Comparison of ENCODE assay signal across 8 mouse cellular contexts in genomic region chr13:101690911-101691655, GRCm38 (mm10).
A peak's percentile ranks its signal among the peaks of the same experiment; 100 is the strongest.
DNase-seq lines count a peak whose midpoint lies in the region; ATAC-seq lines count a peak whose summit lies in the region.

No protein-coding gene starts in this region.

- no peak for DNase-seq in forebrain, embryonic 11.5 days (ENCODE audit: low spot score)
- peak; percentile 27 to 36 for DNase-seq in spleen, postnatal 10 days (ENCODE audit: low spot score in 2 of 2)
- no peak for DNase-seq in spleen, adult 18-20 months
- no peak for DNase-seq in right cerebral cortex, postnatal 36 days (ENCODE audit: low spot score in 2 of 2)
- no peak for DNase-seq in left cerebral cortex, adult 18-20 months (ENCODE audit: low spot score in 2 of 2)
- no peak for DNase-seq in gastrocnemius, postnatal 10 days

- H3K4me3 ChIP-seq in forebrain, embryonic 12.5 days (replicated peaks), result peak overlapping the region; percentile 35
- H3K4me3 ChIP-seq in forebrain, embryonic 11.5 days (ENCODE audit: low read depth, low read length), result no peak overlapping the region
- peak overlapping the region; percentile 83 for H3K4me3 ChIP-seq in liver, embryonic 16.5 days (ENCODE audit: low read depth, low read length)

- no peaks in the 10 kb centered on the region for H3K9me3 ChIP-seq in forebrain, embryonic 12.5 days
- H3K9me3 ChIP-seq in forebrain, embryonic 11.5 days (ENCODE audit: control insufficient read depth, low read length), result no peaks in the 10 kb centered on the region
- no peaks in the 10 kb centered on the region for H3K9me3 ChIP-seq in liver, embryonic 16.5 days (replicated peaks; ENCODE audit: control insufficient read depth, low read length)

- H3K27me3 ChIP-seq in forebrain, embryonic 12.5 days, result 0 out of 2 replicates have a peak, but pooled peaks cover 2% of the 10 kb centered on the region
- no peaks in the 10 kb centered on the region for H3K27me3 ChIP-seq in forebrain, embryonic 11.5 days (ENCODE audit: control insufficient read depth, insufficient read depth, low read length)
- H3K27me3 ChIP-seq in liver, embryonic 16.5 days (ENCODE audit: control insufficient read depth, insufficient read depth, low read depth, low read length), result no peaks in the 10 kb centered on the region

- peaks cover 40% of the 10 kb centered on the region for H3K4me1 ChIP-seq in forebrain, embryonic 12.5 days
- H3K4me1 ChIP-seq in forebrain, embryonic 11.5 days (replicated peaks; ENCODE audit: control insufficient read depth, insufficient read depth, low read length), result peaks cover 7% of the 10 kb centered on the region; the same call in 1 of the 2 replicates
- H3K4me1 ChIP-seq in liver, embryonic 16.5 days (ENCODE audit: control insufficient read depth, low read depth, low read length), result peaks cover 33% of the 10 kb centered on the region

- H3K9ac ChIP-seq in forebrain, embryonic 12.5 days, result no peak overlapping the region
- H3K9ac ChIP-seq in forebrain, embryonic 11.5 days (ENCODE audit: low read length), result no peak overlapping the region
- peak overlapping the region; percentile 89 for H3K9ac ChIP-seq in liver, embryonic 16.5 days (ENCODE audit: low read depth, low read length)

- 50% methylated on average over 10 of the region's 10 CpGs for WGBS in forebrain, embryonic 12.5 days
- 51% methylated on average over 10 of the region's 10 CpGs for WGBS in forebrain, embryonic 11.5 days
- WGBS in liver, embryonic 16.5 days (ENCODE audit: insufficient replicate concordance), result 61% methylated on average over 10 of the region's 10 CpGs

- ATAC-seq in forebrain, embryonic 12.5 days (ENCODE audit: low FRiP score), result no peak
- no peak for ATAC-seq in forebrain, embryonic 11.5 days (replicated peaks; ENCODE audit: low FRiP score)
- no peak for ATAC-seq in liver, embryonic 16.5 days (ENCODE audit: low read depth)

- no peak overlapping the region for H3K27ac ChIP-seq in forebrain, embryonic 12.5 days
- H3K27ac ChIP-seq in forebrain, embryonic 11.5 days (ENCODE audit: low read depth, low read length), result no peak overlapping the region
- peak overlapping the region; percentile 94 for H3K27ac ChIP-seq in liver, embryonic 16.5 days (ENCODE audit: low read length)

- peak overlapping the region; percentile 92 for H3K4me2 ChIP-seq in forebrain, embryonic 12.5 days
- H3K4me2 ChIP-seq in forebrain, embryonic 11.5 days (ENCODE audit: low read depth, low read length, severe bottlenecking), result no peak overlapping the region
- H3K4me2 ChIP-seq in liver, embryonic 16.5 days (ENCODE audit: low read depth, low read length), result peak overlapping the region; percentile 96

- H3K36me3 ChIP-seq in forebrain, embryonic 12.5 days (replicated peaks), result peaks cover 16% of the 10 kb centered on the region
- H3K36me3 ChIP-seq in forebrain, embryonic 11.5 days (ENCODE audit: control insufficient read depth, insufficient read depth, low read length), result no peaks in the 10 kb centered on the region
- H3K36me3 ChIP-seq in liver, embryonic 16.5 days (ENCODE audit: control insufficient read depth, insufficient read depth), result peaks cover 33% of the 10 kb centered on the region

Comparison
In these comparisons a context has a peak if more than half of its experiments do, and no peak if none do; other contexts are left out.
1. DNase-seq: peak in spleen, postnatal 10 days (2 of 2); none in forebrain, embryonic 11.5 days (single experiment), spleen, adult 18-20 months (0 of 2), right cerebral cortex, postnatal 36 days (0 of 2), left cerebral cortex, adult 18-20 months (0 of 2) and gastrocnemius, postnatal 10 days (single experiment).